Mouse (Mus musculus) cerebellum, postnatal 25 days (tissue): ENCODE measurements around the gene Zfp57.
"Not testable (repeated sequence)": the region's sequence is repeated elsewhere in the genome, so short reads cannot be mapped to it uniquely, and the experiment has no call there.

ENCODE experiments used
- DNase-seq, 2 experiments: peaks; one replicate each; pipeline ENCODE4 v3.0.0; 2021; ENCODE audit warnings: mixed read lengths in 2 of 2

Zfp57 gene

DNA sequence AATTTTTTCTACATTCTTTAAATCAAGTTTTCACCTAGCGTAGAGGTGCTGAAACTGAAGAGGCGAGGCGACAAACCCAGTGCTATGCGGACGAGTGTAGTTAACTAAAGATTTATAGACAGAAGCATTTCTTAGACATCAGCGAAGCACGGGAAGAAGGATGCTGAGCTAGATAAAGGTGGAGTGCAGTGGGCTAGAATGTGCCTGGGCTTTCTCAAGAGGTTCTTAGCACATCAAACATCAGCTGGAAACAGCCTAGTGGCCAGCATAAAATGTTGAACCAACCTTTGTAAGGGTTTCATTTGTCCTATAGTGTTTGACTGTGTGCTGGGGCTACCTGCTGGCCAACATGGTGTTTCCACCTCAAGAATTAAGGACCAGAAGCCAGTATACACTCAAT lies at the start of gene Zfp57:
TSS of gene Zfp57 (plus strand) at position 301 of the 400 bp plus-strand sequence.
- DNase-seq = no peak

- no peak for DNase-seq
These were observed 48.3 kb upstream of the Zfp57 start for GRCm38 (mm10) chr17:36952631-36953030.

- no peak for DNase-seq
These were observed 47.9 kb upstream of the Zfp57 start for GRCm38 (mm10) chr17:36953062-36953461.

- peak; percentile 92 to 95 for DNase-seq
These were observed 42.8 kb upstream of the Zfp57 start, which contains the start of the genes Znrd1 and Znrd1as for GRCm38 (mm10) chr17:36957999-36958743. Znrd1 (minus strand) TSS chr17:36958559. Znrd1as (plus strand) TSS chr17:36958592.

GRCm38 (mm10) chr17:36958884-36959283 lies 42.1 kb upstream of the Zfp57 start:
- no peak for DNase-seq

DNA sequence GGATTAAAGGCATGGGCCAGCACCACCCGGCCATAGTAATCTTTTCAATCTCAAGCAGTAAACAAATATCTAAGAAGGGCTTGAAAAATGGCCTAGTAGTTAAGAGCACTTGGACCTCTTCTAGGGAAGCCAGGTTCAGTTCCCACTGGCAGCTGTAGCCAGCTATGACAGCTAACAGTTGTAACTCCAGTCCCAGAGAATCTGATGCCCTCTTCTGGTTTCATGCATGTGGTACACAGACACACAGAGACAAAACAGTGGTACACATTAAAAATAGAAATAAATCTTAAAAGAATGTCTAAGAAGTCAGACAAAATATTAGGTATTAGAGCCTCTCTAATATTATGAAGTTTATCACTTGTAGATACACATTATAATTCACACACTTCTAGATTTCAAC lies 39.8 kb upstream of the Zfp57 start:
- DNase-seq = no peak

GRCm38 (mm10) chr17:36966875-36967274 lies 34.1 kb upstream of the Zfp57 start:
- DNase-seq = no peak

DNA sequence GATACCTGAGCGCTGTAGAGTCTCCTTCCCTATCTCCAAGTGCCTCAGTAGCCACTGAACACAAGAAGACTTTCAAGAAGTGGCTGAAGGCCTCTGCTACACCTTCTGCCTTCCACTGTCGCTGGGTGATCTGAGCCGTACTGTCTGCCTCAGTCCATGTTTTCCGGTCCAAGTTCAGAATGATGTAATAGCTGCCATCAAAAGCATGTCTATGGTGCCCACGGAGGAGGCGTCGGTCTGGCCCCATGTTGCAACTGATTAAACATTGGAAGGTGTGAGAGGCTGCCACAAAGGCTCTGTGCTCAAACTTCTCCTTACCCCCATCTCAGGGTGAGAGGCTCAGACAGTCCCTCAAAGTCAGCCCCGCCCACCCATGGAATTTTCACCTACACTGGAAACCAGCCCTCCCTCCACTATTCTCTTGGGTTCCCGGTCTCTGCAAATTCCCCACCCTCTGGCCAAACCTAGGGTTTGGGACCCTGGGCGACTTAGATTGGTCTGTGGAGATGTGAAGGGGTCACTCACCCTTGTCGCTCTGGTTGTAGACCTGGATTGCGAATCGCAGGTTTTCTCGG lies 30.6 kb upstream of the Zfp57 start:
- no peak for DNase-seq

DNA sequence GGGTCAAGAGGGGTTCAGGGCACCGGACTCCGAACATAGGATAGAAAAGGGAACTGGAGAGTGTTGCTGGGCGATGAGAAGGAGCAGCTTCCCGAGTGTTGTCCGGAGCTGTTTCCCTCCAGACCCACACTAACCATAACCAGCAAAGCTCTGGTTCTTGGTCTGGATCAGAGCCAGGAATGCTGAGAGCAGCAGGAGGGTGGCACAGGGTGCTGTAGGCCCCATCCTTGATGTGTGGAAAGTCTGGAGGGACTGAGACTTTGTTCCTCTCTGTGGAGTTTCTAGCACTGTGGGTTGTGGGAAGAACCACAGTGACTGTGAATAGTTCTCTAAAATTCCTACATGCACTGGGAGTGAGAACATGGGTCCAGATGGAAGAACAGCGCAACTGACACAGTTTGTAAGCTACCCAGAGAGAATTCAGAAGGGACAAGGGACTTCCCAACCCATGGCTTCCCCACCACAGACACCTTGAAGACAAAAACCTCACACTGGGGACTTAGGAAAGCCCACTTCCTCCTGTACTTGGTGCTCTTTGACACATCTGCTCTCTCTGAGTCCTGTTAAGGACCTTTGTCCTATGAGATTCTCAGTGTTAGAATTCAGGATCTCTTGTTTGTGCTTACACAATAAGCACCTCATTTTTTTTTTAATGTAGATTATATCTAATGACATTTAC lies 29.7 kb upstream of the Zfp57 start:
- no peak for DNase-seq

DNA sequence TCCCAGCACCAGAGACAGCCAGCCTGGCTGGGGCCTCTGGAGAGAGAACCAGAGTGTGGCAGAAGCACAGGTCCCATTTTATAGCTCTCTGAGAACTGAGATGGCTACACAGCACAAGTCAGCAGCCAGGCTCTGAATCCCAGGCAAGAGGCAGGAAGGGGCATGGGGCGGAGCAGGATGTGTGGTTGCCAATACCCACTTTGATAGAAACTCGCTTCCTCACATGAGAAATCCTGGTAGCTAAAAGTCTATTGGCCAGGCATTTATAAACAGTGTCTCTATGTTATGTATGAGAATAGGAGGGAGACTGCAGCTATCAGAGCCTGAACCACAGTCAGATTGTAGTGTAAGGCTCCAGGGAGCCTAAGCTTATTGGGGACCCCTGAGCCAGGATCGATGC lies 28.2 kb upstream of the Zfp57 start:
- no peak for DNase-seq

DNA sequence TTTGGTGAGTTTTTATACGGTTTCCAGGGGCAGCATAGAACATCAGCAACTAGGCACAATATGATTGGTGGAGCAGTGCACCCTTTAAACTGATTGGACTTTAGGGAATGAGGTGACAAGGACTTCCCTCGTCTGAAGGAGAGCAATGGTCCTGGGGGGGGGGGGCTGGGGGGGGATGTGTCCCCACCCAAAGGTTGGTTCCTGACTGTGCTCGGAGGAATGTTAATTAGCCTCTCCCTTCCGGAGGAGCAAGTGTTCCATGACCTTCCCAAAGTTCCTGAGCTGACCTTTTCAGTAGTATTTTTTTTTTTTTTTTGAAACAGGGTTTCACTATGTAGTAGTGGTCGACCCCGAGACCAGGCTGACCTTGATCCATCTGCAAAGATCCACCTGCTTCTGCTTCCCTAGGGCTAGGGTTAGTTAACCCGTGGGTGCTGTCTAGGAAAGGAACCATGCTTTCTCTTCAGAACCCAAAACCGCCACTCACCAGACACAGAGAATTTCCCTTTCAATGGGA lies 27.6 kb upstream of the Zfp57 start:
- no peak for DNase-seq

DNA sequence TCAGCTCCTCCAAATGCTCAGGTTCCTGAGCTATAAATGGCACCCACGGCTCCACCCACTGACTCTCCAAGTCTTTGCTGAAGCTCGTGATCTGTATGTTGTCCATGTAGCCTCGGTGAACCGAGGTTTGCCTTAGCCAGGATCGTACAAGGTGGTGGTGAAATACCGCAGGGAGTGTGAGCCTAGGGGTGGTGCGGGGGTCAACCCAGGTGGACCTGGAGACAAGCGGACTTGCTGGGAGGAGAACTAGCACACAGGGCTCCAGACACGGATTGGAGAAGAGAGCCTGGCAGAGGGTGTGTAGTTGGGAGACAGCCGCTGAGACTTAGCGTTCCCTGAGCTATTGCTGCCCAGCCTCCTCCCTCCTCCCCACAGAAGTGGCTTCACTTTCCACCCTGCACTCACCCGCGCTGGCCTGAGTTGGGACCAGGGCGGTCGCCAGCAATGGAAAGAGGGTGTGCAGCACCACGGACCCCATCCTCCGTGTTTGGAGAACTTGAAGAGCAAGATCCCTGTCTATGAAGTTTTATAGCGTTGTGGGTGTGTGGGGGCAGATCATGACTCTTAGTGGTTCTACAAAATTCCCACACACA lies 19.6 kb upstream of the Zfp57 start, which contains the start of gene 2410137M14Rik:
TSS of gene 2410137M14Rik (minus strand) at position 17 of the 593 bp plus-strand sequence.
- no peak for DNase-seq

GRCm38 (mm10) chr17:36981845-36982244 lies 19.1 kb upstream of the Zfp57 start:
- DNase-seq = no peak

GRCm38 (mm10) chr17:36982253-36983155 lies 18.5 kb upstream of the Zfp57 start:
- no peak for DNase-seq

DNA sequence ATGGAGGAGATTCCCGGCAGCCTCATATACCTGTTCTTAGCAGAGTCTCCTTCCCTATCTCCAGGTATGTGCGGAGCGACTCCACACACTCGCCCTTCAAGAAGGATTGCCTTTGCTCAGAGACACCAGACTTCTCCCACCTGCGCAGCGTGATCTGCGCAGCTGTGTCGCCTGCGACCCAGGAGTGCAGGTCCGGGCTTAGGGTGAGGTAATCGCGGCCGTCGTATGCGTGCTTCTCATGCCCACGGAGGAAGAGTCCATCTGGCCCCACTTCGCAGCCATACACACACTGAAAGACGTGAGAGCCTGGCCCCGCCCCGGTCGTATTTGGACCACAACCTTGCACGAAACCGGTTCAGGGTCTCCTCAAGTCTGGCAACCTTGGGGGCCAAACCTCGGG lies 12.5 kb upstream of the Zfp57 start:
- no peak for DNase-seq

- no peak for DNase-seq
These were observed 11.5 kb upstream of the Zfp57 start, which contains the start of gene H2-M5 for GRCm38 (mm10) chr17:36989437-36989836. H2-M5 (minus strand) TSS chr17:36989537.

GRCm38 (mm10) chr17:36990630-36991029 lies 10.3 kb upstream of the Zfp57 start:
- not testable (repeated sequence) for DNase-seq

DNA sequence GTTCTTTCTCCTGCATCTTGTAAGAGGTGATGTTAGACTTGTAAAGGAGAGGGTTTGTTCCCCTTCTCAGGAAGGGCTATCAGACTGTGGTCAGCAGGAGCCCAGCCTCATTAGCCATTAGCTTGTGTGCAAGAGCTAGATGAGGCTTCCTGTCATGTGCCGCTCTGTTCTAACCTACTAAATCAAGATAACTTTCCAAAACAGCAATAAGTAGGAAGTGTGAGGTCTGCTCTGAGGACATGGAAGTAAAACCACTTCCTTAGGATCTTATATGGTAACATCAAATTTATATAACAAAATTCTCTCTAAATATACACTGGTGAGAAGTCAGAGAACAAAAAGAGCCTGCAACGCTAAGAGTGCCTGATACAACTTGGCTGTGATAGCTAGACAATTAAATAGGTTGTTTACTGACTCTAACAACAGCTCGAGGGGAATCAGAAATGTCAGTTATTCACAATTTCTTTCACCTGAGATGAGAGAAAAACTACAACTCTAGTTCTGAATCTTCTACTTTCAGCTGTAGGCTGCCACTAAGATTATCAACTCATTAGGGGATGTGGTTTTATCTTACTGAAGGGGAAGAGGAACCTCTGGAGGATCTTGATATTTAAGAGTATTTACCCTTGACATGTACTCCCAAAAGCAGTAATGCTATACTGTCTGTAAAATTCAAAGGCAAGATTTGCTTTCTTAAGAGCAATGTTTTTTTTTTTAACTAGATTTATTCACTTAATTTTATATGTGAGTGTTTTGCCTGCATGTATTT lies 8.4 kb upstream of the Zfp57 start:
- DNase-seq = no peak

DNA sequence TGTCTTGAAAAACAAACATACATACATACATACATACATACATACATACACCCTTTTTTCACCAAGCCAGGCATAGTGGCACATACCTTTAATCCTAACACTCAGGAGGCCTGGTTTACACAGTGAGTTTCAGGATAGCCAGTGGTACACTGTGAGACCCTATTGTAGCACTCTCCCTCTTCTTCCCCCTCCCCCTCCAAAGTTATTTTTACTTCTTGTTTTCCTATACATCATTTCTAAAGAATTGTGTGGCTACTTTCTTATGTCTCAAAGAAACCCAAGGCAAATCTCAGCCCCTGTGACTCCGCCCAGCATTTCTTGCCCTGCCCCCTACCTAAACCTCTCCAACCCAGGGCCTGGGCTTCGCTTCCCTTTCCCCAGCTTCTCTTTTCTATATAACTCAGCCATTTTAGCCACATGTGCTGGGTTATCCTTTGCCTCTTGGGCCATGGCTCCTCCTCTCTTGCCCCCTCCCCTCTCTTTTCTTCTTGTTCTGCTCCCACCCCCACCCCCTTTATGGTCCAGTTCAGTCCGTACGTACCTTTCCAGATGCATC lies 7.1 kb upstream of the Zfp57 start:
- no peak for DNase-seq

- DNase-seq = no peak
These were observed 6.4 kb upstream of the Zfp57 start for GRCm38 (mm10) chr17:36994528-36994927.

GRCm38 (mm10) chr17:36995448-36995847 lies 5.5 kb upstream of the Zfp57 start:
- DNase-seq = no peak
